In the genomic region with DNA sequence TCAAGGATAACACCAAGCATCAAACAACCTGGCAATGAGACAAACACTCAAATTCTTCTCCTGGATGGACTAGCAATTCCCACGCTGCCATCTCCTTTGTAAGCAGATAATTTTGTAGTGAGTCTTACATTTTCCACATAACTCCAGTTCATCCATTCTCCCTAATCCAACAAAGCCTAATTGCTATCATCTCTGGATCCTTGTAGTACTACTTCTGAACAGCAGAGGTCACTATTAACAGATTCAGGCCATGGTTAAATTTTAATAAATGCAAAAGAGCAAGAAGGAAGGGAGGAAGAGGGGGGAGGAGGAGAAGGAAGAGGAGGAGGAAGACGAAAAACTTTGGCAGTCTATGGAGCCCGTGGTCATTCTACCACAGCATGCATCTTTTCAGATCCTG, we compare ENCODE assay signal across 9 mouse cellular contexts.
A peak's percentile ranks its signal among the peaks of the same experiment; 100 is the strongest.
DNase-seq lines count a peak whose midpoint lies in the region; ATAC-seq and TF ChIP-seq lines count a peak whose summit lies in the region.
"Had no signal": no experiment of that assay in that cellular context is flagged by ENCODE, and none has a peak within 500 bp of the region (broad histone marks: within the 10 kb centered on the region; RNA-seq: fewer than 3 reads in every experiment).

No protein-coding gene starts in this region.

- peaks cover 2% of the 10 kb centered on the region; the same call in 1 of the 2 replicates for H3K4me1 ChIP-seq in liver, adult 2 months (ENCODE audit: control insufficient read depth, insufficient read depth, low read length)
- H3K4me1 ChIP-seq: lung, embryonic 15.5 days had no signal

- no peak for TF ChIP-seq POLR2A in liver, adult 2 months (IDR thresholded peaks at IDR 0.05; ENCODE audit: extremely low read depth, insufficient read depth, low read length)

- DNase-seq in heart, adult 8-10 months (ENCODE audit: low spot score), result peak; percentile 33
- DNase-seq in heart, postnatal 36 days, result no peak
- DNase-seq in liver, adult 2 months (ENCODE audit: extremely low read depth, low read depth, low spot score), result peak; percentile 37
- DNase-seq in liver (no peak), Patski (ENCODE audit: low read depth, low spot score) (peak; percentile 35)
- DNase-seq in large intestine, adult 2 months (ENCODE audit: low read depth, low spot score), result peak; percentile 6
- DNase-seq in gastrocnemius, postnatal 4 days (ENCODE audit: low spot score in 2 of 2), result no peak
- no peak for DNase-seq in B cell, adult 2 months

- CTCF ChIA-PET in Patski (lab: Charles Lee), result interaction anchor here (0.7 to 1.6 kb wide), 3 partner anchors 195 to 347 kb away, joined by 3 to 6 read pairs (median 3); no protein-coding TSS in a partner anchor

- POLR2A ChIA-PET in Patski (lab: Charles Lee), result no interaction called here

- H3K27ac ChIP-seq in liver, adult 2 months (replicated peaks; ENCODE audit: insufficient read depth, low read depth, low read length), result no peak overlapping the region
- H3K27ac ChIP-seq: lung, embryonic 15.5 days had no signal

- peak; percentile 17 for ATAC-seq in Patski

- intact Hi-C loops in heart, postnatal 36 days (cut with DNase I), result loop anchor here (1.0 to 2.0 kb wide), 2 partner anchors 343 to 706 kb away; no protein-coding TSS in a partner anchor

- no peaks in the 10 kb centered on the region for H3K36me3 ChIP-seq in liver, adult 2 months (ENCODE audit: control insufficient read depth, insufficient read depth, low read length)
- H3K36me3 ChIP-seq: lung, embryonic 15.5 days had no signal

- no peak overlapping the region for H3K9ac ChIP-seq in liver, adult 2 months (ENCODE audit: low read depth, low read length)
- H3K9ac ChIP-seq: lung, embryonic 15.5 days had no signal

- no peak overlapping the region for H3K4me3 ChIP-seq in liver, adult 2 months (ENCODE audit: insufficient read depth, low read depth, low read length)
- H3K4me3 ChIP-seq: lung, embryonic 15.5 days had no signal

- TF ChIP-seq CTCF in liver, adult 2 months (IDR thresholded peaks at IDR 0.05; ENCODE audit: low read depth, low read length), result peak; percentile 51
- peak; percentile 69 for TF ChIP-seq CTCF in Patski (IDR thresholded peaks at IDR 0.05)

- H3K79me2 ChIP-seq in liver, adult 2 months (ENCODE audit: control insufficient read depth, insufficient read depth, low read length), result no peaks in the 10 kb centered on the region

- no peaks in the 10 kb centered on the region for H3K27me3 ChIP-seq in liver, adult 2 months (ENCODE audit: control insufficient read depth, insufficient read depth, low read length)
- no peaks in the 10 kb centered on the region for H3K27me3 ChIP-seq in Patski
- H3K27me3 ChIP-seq: lung, embryonic 15.5 days had no signal

- in situ Hi-C loops in Patski (cut with MboI; ENCODE audit: low pct_unique_long_range_greater_than_20kb), result loop anchor here (10.0 kb wide), 1 partner anchor 707 kb away; no protein-coding TSS in a partner anchor

- WGBS in liver, adult 2 months, result 28% methylated on average over 3 of the region's 3 CpGs
- 21% methylated on average over 3 of the region's 3 CpGs for WGBS in large intestine, adult 2 months

Comparison
In these comparisons a context has a peak if more than half of its experiments do, and no peak if none do; other contexts are left out.
1. DNase-seq: peak in heart, adult 8-10 months (single experiment), liver, adult 2 months (single experiment), Patski (single experiment) and large intestine, adult 2 months (single experiment); none in heart, postnatal 36 days (0 of 2), liver (single experiment), gastrocnemius, postnatal 4 days (0 of 2) and B cell, adult 2 months (0 of 2).